Mouse (Mus musculus) C2C12 (cell line): ENCODE measurements around the gene Chn2.

Experiments used
- CEBPB ChIP-seq: IDR thresholded peaks from one replicate; pipeline ENCODE4 v1.6.1; 2011; ENCODE audit warnings: low read depth, mild to moderate bottlenecking, control low read depth, moderate library complexity
- CTCF ChIP-seq: IDR thresholded peaks from one replicate; pipeline ENCODE4 v1.5.1; 2011; ENCODE audit not compliant: control insufficient read depth, insufficient read depth, insufficient read length
- FOSL1 ChIP-seq: IDR thresholded peaks from one replicate; pipeline ENCODE4 v1.8.0; 2011; ENCODE audit warnings: mild to moderate bottlenecking, low read length; ENCODE audit not compliant: poor library complexity, insufficient read depth, severe bottlenecking
- MAX ChIP-seq: IDR thresholded peaks from one replicate; pipeline ENCODE4 v1.6.1; 2011; ENCODE audit warnings: mild to moderate bottlenecking, control low read depth
- MYOD1 ChIP-seq: IDR thresholded peaks from one replicate; pipeline ENCODE4 v1.6.1; 2011; ENCODE audit warnings: low read depth; ENCODE audit not compliant: control insufficient read depth, insufficient read length
- MYOG ChIP-seq: IDR thresholded peaks from one replicate; pipeline ENCODE4 v1.6.1; 2011; ENCODE audit not compliant: control insufficient read depth, insufficient read length; ENCODE audit errors: extremely low read depth
- USF1 ChIP-seq: IDR thresholded peaks from one replicate; pipeline ENCODE4 v1.6.1; 2011; ENCODE audit warnings: low read depth, mild to moderate bottlenecking, control low read depth, moderate library complexity

GRCm38 (mm10) chr6:54161246-54161645, 121.9 kb downstream of the Chn2 start:
- TF ChIP-seq CTCF (no peak), USF1 (no peak), FOSL1 (no peak), CEBPB (no peak), MYOG (no peak), MAX (no peak), MYOD1 (no peak)
